Mouse (Mus musculus) frontal cortex, postnatal 36 days (tissue): ENCODE data around the gene Ramp2.

ENCODE experiments used
- DNase-seq, 2 experiments: peaks; one replicate each; pipeline ENCODE4 v3.0.0; 2022; ENCODE audit warnings: low spot score in 2 of 2

The Ramp2 gene

DNA sequence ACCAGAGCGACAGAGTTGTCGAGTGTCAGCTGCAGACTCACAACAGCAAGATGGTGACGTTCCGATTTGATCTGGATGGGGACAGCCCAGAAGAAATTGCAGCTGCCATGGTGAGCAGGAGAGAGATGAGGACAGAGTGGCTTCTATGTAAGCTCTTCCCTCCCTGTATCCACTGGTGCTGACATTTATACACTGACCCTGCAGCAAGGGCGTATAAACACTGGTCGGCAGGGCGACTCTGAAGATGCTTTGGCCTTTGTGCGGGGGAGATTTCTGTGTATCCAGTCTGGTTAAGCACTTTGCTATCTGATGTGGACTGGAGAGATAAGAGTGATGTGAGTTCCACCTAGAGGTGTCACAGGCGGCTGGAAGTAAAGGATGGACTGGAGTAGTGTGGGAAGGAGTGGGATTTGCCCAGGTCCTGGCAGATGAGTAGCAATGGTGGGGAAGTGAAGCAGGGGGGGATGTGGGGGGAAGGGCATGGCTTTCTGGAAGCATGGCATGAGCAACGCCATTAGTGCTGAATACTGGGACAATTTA lies 23.8 kb downstream of the Ramp2 start:
- no peak for DNase-seq

DNA sequence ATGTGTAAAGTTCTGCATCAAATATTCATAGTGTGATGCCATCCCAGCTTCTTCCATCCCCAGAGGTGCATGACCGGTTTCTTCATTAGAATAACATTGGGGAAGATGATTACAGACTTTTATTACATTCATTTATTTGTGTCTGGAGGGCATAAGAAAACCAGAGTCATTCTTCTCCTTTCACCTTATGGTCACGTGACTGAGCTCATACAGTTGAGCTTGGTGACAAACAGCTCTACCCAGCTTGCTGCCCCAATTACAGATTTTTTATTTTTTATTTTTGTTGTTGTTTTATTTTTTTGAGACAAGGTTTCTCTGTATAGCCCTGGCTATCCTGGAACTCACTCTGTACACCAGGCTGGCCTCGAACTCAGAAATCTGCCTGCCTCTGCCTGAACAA lies 26.6 kb downstream of the Ramp2 start:
- DNase-seq, result no peak

DNA sequence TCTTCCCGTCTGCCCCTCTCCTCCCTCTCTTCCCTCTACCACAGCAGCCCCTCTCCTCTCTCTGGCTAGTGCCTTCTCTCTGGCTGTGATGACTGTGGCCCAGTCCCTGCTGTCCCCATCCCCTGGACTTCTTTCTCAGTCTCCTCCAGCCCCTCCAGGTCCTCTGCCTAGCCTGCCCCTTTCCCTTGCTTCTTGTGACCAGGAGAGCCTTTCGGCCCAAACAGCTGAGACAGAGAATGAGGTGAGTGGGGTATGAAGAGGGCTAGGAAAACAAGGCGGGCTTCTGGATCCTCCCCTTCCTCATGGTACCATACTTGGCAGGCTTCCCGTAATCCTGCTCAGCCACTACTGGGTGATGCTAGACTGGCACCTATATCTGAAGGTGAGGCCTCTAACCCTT lies 29.5 kb downstream of the Ramp2 start:
- no peak for DNase-seq

DNA sequence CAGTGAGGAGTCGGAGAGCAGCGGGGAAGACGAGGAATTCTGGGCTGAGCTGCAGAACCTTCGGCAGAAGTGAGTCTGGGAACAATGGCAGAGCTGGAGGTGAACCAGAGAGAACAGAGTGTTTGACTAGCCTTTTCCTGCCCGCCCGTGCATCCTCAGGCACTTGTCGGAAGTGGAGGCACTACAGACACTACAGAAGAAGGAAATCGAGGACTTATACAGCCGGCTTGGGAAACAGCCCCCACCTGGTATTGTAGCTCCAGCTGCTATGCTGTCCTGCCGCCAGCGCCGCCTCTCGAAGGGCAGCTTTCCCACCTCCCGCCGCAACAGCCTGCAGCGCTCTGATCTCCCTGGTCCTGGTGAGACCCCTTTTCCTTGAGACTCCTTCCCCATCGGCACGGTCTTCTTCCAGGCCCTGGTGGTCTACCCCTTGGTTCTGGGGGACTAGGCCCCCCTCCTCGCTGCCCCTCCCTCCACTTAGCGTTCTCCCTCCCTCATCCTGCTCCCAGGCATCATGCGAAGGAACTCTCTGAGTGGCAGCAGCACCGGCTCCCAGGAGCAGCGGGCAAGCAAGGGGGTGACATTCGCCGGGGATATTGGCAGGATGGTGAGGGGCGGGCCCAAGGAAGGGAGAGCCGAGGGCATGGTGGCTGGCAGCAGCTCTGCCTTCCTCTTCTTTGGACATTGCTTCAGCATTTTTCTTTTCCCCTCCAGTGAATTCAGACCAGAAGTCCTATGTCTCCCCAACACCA lies 30.7 kb downstream of the Ramp2 start:
- DNase-seq, result no peak

GRCm38 (mm10) chr11:101277381-101278222 lies 31.8 kb downstream of the Ramp2 start:
- peak; percentile 30 to 48 for DNase-seq

- peak; percentile 84 to 91 for DNase-seq
Observed at GRCm38 (mm10) chr11:101278223-101279192, 32.7 kb downstream of the Ramp2 start, which contains the start of the genes Cntd1 and Coa3. TSS of gene Cntd1 (plus strand) at chr11:101279012. TSS of gene Coa3 (minus strand) at chr11:101279114.

DNA sequence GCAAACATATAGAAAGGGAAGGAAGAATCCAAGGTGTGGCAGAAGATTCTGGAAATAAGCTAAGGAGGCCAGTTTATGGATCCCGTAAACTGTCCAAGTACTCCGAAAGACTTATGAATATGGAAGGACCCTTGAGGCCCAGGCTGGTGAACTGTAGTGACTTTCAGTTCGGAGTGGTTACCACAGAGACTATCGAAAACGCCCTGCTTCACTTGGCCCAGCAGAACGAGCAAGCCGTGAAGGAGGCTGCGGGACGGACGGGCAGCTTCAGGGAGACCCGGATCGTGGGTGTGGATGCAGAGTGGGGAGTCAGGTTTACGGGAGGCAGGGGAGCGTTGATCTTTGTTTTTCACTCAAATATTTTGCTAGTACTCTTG lies 33.4 kb downstream of the Ramp2 start:
- DNase-seq, result no peak

- no peak for DNase-seq
Observed at GRCm38 (mm10) chr11:101280837-101281236, 35.0 kb downstream of the Ramp2 start.

- DNase-seq, result no peak
Observed at GRCm38 (mm10) chr11:101282896-101283295, 37.1 kb downstream of the Ramp2 start.

- no peak for DNase-seq
Observed at GRCm38 (mm10) chr11:101283805-101284204, 38.0 kb downstream of the Ramp2 start.

GRCm38 (mm10) chr11:101287306-101287705 lies 41.5 kb downstream of the Ramp2 start:
- peak in 1 of 2 experiments; percentile 14 for DNase-seq

DNA sequence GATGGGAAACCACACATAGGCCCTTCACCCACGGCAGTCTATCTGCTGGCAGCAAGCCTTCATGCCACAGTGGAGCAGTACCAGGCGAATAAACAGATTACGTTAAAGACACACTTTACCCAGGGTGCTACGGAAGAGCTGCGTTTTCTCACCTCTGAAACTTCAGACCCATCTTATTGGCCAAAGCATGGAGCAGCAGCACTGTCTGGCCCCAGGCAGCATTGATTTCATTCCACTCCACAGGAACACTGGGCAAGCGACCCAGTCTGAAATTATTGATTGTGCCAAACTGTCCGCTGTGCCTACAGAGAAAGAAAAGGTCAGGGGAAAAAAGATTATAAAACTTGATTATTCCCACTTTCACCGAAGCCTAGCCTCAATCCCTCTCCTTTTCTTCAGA lies 45.4 kb downstream of the Ramp2 start:
- no peak for DNase-seq

- no peak for DNase-seq
Observed at GRCm38 (mm10) chr11:101295191-101295590, 49.4 kb downstream of the Ramp2 start.

DNA sequence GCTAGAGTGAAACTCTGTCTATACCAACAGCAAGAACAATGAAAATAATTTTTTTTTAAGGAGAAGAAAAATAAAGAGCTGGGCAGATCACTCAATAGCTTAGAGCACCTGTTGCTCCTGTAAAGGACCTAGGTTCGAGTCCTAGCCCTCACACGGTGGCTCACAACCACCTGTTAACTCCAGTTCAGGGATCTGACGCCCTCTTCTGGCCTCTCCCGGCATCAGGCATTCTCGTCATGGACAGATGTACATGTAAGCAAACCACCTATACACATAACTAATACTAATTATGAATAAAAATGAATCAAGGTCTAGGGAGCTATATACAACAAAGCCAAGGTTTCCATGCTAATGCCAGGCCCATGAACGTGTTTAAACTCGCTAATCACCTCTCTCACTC lies 55.1 kb downstream of the Ramp2 start:
- DNase-seq, result no peak

- no peak for DNase-seq
Observed at GRCm38 (mm10) chr11:101301299-101302003, 55.6 kb downstream of the Ramp2 start.

DNA sequence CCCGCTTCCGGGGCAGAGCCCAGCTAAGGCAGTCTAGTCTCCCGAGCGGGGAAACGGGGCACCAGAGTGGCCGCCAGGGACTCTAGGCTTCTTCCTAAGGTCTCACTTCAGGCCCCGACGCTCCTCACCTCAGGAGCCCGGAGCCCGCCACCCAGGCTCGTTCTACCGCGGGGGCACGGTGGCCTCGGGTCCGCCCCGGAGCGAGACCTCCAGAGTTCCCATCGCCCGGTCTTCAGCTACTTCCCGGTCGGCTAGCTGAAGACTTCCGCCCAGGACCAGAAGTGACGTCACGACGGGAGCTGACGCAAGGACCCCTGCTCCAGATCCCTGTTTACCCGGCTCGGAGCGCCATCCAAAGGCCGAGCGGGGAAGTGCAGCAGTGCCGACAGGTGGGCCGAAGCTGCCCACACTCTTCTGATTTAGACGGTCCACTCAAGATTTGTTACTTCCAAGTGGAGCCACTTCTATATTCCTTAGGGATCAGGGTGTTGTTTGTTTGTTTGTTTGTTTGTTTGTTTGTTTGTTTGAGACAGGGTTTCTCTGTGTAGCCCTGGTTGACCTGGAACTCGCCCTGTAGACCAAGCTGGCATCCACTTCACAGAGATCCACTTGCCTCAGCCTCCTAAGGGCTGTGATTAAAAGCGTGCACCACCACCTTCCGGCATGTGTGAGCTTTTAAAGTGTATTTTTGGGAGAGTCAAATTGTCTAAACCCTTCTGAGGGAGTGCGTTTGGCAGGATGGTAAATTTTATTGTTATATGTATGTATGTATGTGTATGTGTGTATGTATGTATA lies 56.4 kb downstream of the Ramp2 start, which contains the start of gene Becn1:
Gene Becn1 (minus strand): TSS at position 283 of the 795 bp plus-strand sequence.
- DNase-seq, result peak; percentile 95 to 97

DNA sequence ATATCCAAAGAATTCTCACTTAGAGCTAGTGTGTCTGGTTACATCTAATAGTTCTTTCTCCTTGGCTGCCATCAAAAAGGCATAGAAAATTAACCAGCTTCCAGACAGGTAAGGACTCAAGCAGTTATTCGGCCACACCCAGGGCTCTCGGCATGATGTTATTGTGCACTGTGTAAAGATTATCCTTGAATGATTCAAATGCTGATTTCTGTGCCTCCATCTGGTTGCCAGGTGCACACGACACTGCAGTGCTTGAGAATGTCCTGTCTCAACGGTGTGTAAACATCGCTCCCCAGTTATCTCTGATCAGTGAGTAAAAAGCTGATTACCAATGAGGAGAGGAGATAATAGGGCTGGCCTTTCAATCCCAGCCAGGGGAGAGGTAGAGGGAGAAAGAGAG lies 61.9 kb downstream of the Ramp2 start:
- no peak for DNase-seq
